Mouse (Mus musculus) layer of hippocampus, adult 9-10 months (tissue): ENCODE results near the gene Akt1.

Experiments
- DNase-seq: peaks from one replicate; pipeline ENCODE4 v3.0.0; 2022; ENCODE audit warnings: low spot score

Gene Akt1

DNA sequence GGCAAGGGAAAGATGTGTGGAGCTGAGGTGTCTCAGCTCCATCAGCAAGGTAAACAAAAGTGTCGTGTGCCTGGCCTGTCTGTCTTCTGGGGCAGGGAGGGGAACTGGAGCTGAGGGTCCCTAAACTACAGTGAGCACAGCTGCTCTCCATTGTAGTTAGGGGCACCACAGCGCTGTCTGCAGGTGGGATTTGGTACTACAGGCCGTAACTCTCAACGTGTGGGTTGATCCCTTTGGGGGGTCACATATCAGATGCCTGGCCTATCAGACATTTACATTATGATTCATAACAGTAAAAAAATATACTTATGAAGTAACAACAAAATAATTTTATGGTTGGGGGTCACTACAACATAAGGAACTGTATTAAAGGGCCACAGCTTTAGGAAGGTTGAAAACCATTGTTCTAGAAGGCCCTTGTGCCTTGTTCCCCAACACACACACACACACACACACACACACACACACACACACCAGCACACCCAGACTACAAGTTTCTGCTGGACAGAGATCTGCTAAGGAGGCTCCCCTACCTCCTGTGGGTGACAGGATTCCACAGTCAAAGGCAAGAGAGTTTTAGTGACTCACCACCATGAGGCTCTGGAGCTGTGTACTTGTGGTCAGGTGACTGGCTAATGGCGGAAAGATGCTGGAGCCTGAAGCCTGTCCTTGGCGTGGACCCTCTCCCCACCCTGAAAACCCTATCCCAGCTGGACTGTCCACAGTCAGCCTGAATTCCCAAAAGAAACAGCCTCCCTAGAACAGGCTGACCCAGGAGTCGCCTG, 47.4 kb downstream of the Akt1 start:
- no peak for DNase-seq

DNA sequence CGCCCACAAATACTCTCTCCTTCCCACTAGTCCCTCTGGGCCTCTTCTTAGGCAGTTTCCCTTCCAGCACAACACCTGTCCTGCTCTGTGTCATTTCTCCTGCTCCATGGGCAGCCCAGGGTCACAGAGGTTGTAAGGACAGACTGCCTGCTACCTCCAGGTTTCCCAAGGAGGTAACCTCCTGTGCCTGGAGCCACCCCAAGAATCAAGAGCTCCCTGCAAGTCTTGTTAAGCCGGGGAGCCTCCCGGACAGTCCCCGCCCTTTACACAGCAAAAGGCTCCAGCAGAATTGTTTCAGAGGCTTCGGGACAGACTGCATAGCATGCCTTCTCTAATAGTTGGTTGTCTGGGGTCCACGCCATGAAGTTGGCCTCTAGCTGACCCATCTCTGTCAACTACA, 48.2 kb downstream of the Akt1 start:
- DNase-seq = no peak

DNA sequence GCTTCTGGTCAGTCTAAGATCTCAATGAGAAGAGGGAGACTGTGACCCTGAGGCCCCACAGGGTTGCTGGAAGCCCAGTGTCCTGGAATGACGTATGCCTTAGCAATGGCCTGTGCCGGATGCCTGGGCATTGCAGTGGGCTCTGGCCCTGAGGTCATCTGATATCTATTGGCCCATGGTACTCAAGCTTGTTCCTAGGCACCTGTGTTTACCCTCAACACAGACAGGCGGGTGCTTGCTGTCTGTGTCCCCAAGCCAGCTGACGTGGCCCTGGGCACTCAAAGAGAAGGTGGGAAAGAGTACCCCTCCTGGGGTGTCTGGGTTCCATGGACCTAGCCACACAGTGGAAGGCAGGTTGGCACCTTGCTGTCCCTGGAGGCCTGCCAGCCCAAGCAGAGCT, 49.0 kb downstream of the Akt1 start:
- DNase-seq = no peak

DNA sequence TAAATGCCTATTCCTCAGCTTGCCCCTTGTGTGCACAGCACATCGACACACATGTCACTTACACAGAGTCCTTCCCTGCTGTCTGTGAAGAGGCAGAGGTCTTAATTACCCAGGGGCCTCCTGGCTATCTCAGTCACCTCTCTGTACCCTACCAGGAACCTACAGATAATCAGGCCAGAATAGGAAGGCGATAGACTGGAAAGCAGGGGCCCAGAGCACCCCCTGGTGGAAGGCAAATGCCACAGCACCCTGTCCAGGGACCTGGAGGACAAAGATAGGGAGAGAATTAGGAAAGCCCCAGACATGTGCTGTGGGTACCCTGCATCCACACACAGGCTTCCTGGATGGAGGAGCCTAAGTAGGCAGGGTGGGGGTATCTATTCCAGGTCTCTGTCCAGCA, 50.9 kb downstream of the Akt1 start:
- DNase-seq = no peak

DNA sequence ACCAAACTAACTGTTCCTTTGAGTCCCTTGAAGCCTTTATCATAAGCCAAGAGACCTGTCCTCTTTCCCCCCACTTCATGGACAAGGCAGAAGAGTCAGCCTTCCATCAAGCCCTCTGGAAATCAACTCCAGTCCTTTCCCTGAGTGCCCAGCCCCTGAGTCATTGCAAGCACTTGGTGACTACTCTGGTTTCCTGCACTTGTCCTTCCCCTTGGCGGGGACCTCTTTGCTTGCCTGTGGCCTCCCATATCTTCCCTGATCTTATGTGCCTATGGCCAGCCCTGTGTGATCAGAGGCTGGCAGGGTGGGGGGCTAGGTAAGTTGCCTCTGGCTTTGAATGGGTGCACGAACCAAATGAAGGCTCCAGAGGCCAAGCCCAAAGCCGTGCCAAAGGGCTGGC, 52.8 kb downstream of the Akt1 start:
- no peak for DNase-seq

DNA sequence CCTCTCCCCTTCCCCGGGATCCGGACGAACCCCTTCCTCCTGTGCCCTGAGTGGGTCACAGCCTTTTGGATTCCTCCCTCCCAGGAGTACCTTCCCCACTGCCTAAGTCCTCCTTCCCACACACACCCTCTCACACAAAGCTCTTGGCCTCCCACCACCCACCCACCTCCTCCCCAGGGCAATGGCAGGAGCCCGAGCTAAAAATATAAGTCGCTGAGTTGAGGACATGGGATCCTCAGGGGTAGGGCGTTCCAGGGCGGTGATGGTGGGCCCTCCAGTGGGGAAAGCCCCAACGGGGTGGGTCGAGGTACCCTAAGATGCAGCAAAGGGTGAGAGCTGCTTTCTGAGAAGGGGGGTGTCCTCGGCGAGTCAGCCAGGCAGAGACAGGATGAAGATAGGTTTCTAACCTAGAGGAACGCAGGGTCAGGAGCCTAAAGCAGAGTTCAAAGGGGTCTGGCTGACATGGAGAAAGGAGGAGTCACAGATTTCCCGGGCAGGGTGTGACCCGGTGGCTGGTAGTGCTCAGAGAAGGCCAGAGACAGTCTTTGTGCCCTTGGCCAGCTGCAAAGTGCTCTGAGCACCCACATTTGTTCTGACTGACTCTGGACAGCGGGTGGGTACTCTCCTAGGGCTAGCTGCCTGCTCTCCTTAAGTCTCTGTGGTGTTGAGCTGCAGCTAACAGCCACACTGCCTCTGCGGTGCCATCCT, 54.2 kb downstream of the Akt1 start:
- no peak for DNase-seq

DNA sequence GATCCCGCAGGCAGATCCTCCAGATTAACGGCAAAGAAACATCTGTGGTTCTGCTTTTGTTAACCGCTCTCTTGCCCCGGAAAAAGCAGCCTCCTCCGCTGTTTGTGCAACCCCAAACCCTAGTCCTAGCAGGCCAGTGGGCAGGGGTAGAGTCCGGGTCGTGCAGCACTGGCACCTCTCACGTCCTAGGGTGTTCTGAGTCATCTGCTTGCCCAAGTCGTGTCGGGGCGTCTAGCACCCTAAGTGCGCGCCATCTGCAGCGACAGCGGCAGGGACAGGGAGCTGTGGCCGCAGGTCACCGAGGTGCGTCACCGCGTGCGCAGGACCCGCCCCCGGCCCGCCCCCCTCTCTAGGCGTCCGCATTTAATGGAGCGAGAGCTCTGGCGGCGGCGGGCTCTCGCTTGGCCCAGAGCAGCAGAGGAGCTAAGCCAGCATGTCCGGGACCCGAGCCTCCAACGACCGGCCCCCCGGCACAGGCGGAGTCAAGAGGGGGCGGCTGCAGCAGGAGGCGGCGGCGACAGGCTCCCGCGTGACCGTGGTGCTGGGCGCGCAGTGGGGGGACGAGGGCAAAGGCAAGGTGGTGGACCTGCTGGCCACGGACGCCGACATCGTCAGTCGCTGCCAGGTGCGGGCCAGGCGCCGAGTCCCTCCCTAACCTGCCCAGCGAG, 54.9 kb downstream of the Akt1 start, which contains the start of gene Adssl1:
Gene Adssl1 (plus strand): TSS at position 360 of the 668 bp plus-strand sequence.
- no peak for DNase-seq

DNA sequence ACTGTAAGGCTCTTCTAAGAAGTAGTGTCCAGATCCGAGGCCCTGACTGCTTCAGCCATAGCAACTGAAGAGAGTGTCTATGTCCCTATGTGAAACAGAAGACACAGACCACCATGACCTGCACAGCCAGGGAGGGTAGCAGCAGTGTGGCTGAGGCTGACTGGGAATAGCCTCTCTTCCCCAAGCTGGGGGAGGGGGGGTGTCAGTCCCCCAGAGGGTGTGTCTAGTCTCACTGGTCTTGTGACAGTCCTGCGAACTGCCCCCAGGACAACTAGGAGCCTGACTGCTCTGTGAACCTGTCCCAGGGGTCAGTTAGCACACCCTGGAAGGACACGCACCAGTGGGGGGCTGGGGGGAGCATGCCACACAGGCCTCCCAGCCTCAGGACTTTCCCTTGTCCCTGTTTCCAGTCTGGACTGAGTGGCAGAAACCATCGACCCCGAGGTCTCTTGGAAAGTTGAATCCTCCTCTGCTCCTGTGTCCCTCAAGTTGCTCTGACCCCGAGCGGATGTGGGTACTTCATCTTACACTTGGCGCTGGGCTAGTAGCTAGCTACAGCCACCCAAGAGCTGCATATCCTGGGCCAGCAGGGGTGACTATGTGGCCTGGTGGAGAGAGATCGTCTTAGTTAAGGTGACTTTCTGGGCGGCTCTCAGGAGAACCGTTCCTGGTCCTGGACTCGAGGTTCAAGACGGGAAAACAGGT, 55.6 kb downstream of the Akt1 start:
- no peak for DNase-seq

DNA sequence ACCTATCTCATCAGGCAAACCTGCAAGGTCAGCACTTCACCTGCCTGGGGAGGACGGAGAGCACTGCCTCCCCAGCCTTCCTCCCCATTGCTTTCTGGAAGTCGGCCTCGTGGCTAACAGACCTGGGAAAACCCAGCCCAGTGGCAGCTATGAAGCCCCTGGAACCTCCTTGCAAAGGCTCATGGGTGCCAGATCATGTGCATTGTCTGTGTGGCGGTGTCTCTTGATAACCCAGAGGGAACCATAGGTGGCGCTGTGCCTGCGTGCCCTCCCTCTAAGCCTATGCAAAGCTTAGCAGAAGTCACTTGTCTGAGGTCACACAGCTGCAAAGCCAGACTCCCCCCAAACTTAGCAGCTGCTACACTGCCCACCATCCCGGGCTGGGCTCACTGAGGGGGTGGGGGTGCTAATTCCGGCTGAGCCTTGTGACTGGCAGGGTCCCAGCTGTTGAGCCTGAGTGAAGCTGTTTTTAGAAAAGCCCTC, 56.7 kb downstream of the Akt1 start:
- DNase-seq = peak; percentile 60

DNA sequence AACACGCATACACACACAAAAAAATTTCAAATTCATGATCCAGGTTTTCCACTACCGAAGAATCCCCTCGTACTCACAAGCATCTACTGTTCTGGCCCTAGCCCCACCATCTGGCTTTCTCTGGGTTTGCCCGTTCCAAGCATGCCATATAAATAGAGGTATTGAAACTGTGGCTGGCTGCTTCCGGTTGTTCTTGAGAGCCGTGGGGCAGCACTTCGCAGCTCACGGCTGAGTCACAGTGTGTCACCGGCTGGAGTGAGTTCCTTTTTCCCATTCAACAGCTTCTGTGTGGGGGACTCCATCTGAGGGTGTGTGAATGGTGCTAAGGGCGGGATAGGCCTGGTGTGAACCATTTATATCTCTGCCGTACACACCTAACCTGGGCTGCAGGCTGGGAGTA, 57.5 kb downstream of the Akt1 start:
- peak; percentile 60 for DNase-seq

DNA sequence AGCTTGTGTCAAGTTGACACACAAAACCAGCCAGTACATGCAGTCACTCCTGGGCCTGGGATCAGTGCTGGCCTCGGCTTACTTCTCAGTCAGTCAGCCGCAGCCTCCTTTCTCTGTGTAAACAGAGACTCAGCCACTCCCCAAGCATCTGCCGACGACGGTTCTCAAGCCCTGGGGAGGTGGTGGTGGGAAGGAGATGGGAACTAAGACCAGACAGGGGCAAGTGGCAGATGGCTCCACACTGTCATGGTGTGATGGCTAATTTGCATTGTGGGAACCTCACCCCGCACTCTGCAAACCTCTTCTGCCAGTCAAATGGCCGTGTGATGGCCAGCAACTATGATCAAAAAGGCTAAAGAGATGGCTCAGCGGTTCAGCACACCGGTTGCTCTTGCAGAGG, 58.0 kb downstream of the Akt1 start:
- DNase-seq = no peak

DNA sequence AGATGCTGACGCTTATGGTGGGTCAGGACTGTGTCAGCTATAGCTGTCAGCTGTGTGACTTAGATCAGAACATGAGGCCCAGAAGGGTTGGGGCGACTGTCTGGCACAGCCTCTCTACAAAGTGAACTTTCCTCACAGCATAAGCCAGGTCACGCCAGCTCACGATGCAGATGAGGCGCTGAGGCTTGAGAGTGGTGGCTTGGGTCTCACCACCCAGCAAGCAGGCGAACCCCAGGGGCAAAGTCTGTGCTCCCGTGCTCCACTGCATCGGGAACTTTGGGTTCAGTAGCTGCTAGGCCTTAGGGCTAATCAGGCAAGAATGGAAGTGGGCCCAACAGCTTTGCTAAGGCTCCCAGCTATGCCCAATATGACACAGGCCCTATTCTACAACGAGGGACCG, 65.7 kb downstream of the Akt1 start:
- no peak for DNase-seq

DNA sequence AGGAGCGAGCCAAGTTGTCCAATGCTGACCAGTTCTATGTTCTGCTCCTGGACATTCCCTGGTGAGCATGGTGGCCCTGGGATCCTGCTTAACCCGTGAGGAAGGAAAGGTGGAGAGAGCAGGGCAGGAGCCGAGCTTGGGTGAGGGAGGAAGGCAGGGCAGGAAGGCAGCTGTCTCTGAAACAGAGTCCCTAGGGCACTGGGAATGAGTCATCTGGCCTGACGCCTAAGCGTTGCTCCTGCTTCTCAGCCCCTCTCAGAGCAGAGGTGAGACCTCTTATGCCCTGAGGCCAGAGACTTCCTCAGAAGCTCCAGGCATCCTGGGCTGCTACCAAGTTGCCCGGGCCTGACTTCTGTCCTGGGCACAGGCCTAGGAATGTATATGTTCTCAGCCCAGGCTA, 67.7 kb downstream of the Akt1 start:
- DNase-seq = no peak

DNA sequence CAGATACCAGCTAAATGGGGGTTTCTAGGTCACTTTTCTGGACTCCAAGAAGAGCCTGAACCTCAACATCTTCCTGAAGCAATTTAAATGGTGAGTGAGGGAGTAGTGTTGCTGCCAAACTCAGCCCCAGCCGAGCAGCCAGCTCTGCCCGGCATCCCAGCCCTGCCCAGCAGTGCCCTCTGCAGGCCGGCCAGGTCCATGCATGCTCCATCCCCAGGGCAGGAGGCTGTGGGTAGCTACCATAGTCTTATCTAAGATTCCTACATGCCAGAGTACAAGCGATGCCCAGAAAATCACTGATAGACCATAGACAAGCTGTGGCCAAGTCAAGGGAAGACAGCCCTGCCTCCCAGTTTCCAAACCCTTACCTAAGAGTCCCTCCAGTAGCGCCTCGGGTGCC, 68.9 kb downstream of the Akt1 start:
- no peak for DNase-seq

DNA sequence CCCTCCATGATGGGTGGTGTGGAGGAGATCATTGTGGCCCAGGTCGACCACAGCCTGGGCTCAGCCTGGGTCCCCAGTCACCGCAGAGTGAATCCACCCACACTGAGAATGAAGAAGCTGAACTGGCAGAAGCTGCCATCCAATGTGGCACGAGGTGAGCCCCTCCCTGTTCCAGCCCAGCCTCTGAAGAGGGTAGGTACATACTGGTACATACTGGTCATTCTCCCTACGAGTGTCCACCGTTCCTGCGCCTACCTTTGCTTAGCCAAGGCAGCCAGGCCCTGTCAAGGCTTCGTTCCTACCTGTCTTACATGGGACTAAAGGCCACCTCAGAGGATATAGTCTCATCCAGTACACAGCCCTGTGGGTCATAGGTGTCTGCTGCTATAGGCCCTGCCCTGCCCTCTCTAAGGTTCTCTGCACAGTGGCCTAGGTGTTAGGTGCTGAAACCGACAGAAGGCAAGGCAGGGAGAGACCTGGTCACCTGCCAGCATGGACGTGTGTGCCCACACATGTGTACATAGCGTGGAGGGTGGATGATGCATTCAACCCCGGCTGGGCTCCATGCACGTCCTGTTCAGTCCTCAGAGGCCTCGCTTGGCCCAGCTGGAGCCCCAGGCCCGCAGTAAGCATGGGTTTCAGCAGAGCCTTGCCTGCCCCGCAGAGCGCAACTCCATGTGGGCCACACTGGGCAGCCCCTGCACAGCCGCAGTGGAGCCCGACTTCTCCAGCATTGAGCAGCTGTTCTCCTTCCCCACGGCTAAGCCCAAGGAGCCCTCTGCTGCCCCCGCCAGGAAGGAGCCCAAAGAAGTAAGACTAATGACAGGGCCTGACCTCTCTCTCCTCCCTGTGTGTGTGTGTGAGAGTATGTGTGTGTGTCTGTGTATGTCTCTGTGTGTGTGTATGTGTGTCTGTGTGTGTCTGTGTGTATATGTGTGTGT, 69.7 kb downstream of the Akt1 start:
- no peak for DNase-seq

DNA sequence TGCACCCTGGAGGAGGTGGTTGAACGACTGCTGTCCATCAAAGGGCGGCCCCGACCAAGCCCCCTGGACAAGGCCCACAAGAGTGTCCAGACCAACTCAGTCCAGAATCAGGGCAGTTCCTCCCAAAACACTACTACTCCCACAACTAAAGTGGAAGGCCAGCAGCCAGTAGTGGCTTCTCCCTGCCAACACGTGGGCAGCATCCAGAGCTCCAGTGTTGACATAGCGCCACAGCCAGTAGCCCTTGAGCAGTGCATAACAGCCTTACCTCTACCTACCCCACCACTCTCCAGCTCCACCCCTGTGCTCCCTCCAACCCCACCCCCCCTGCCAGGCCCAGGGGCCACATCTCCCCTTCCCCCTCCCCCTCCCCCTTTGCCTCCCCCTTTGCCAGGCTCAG, 70.7 kb downstream of the Akt1 start:
- no peak for DNase-seq
